Mouse (Mus musculus) mature B cell (primary cell): ENCODE measurements around the gene Trrap.
"Not testable (repeated sequence)": the region's sequence is repeated elsewhere in the genome, so short reads cannot be mapped to it uniquely, and the experiment has no call there.

Experiments
- in situ Hi-C: fragments of 300-500 bp; cut with MboI; formaldehyde crosslinking; loops from 2 replicates; pipeline ENCODE4 v1.14.3; 2019

Trrap gene

DNA sequence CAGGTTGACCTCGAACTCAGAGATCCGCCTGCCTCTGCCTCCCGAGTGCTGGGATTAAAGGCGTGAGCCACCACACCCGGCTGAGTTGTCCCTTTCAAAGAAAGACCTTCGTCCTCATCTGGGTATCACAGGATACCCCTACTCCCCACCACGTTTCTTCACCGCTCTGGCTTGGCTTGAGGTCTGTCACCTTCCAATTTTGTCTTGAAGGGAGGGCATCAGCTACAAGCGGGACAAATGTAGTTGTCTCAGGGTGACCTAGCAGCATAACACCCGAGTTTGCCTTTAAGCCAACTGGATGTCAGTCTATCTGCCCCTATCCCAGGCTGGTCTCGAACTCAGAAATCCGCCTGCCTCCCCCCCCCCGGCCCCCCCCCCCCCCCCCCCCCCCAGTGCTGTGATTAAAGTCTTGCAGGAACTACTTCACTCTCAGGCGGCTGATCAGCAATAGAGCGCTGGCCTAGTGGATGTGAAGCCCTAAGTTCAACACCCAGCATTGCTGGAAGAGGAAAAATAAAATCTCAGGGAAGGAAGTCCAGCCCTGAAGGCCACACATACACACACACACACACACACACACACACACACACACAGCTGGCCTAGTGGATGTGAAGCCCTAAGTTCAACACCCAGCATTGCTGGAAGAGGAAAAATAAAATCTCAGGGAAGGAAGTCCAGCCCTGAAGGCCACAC lies at the start of gene Trrap:
Gene Trrap, plus strand, starts transcription at position 627 of the 693 bp plus-strand sequence.
- in situ Hi-C loops, result not testable (repeated sequence)

DNA sequence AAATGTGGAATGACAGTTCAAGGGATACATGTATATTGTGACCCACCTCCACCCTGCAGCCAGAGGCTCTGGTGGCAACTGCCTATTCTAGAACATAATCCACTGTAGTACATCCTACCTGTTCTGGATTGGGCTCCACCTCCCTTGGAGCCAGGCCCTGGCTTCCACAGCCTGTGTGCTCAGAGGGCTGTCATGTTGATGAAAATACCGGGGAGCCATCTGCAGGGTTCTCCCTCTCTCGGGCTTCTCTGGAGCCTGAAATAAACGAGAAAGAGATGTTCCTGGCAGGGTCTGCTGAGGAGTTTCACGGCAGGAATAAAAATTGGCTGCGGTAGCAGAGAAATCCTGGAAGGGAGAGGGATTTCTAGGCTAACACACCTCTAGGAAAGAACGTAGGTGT lies 47.8 kb upstream of the Trrap start:
- in situ Hi-C loops, result no loop called here

DNA sequence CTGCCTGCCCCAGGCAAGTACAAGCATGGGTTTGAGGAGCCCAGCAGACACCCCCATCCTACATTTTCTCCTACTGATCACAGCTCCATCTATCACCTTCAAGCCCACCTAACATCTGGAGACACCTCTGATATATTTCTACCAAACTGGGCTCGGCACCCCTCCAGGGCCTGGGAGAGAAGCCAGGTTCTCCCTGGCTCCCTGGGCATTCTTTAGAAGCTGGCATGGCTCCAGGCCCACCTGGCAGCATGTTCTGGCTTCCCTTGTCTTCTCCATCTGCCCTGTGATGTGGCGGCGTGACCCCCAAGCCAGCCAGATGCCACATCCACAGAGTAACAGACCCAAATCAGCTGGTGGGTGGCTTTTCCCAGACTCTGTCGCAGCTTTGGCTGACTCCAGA lies 47.3 kb upstream of the Trrap start:
- in situ Hi-C loops, result no loop called here

DNA sequence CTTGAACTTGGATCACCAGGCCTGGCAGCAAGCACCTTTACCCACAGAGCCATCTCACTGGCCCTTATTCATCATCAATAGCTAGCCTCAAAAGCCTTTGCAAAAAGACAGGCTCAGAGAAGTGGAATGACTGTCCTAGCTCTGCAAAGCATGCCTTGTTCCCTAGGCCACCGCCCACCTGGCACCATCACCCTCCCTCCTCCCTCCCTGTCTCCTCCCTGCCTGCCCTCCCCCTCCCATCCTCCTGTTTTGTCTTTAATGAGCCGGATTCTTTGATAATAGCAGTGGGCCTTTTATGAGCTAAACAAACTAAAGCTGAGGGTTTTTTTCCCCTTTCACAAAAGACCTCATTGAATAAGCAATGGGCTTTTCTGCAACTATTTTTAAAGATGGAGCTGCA lies 42.6 kb upstream of the Trrap start:
- in situ Hi-C loops, result loop anchor here (25.0 kb wide), 3 partner anchors 338 to 688 kb away; partner anchors contain the start of genes Bri3 and Ocm

DNA sequence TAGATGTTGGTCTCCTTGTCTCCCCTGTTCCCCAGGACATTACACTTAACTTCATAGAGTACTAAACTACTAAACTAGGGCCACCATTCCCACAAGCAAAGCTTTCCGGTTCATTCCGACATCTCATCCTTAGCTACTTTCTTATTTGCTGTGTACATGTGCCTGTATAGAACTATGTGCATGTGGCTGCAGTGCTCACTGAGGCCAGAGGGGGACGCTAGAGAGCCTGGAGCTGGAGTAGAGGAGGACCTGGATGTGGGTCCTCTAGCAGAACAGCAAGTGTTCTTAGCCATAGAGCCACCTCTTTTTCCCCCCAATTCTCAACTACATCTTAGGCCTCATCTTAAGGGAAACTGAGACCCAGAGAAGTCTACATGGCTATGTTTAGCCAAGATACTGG lies 42.0 kb upstream of the Trrap start:
- in situ Hi-C loops, result loop anchor here (25.0 kb wide), 3 partner anchors 338 to 688 kb away; partner anchors contain the start of genes Bri3 and Ocm

DNA sequence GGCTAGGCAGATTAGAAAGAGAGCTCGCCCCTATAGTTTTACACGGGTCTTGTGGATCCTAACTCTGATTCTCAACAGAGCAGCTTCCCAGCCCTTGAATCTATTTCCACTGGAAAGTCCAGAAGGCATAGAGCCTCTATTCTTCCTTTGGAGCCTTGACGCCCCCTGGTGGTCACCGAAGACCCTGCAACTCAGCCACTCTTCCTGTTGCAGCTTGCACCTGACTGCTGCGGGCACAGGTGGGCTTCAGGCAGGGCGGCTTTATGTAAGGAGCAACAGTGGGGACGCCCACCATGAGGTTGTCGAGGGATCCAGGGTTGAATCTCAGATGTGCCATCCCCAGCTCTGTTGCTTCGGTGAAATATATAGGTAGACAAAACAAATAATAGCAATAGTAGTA lies 40.4 kb upstream of the Trrap start:
- in situ Hi-C loops, result loop anchor here (25.0 kb wide), 3 partner anchors 340 to 690 kb away; partner anchors contain the start of genes Bri3 and Ocm

DNA sequence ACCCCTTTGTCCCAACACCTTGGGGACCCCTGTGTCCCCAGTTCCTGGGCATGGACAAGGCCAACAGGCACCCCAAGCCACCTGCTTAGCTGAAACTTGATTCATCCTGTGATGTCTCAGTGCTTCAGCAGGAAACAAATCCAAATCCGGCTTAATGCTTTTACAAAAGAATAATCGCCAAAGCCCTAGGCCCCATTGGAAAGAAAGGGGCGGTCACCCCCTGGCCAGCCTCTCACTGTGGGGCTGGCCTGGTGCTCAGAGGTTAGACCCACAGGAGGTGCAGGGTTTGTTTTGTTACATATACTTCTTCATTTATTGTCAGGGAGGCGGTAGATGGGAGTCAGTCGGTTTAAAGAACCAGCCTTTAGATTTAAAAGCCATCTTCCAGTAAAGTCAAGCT lies 39.3 kb upstream of the Trrap start:
- in situ Hi-C loops, result loop anchor here (25.0 kb wide), 3 partner anchors 341 to 691 kb away; partner anchors contain the start of genes Bri3 and Ocm

DNA sequence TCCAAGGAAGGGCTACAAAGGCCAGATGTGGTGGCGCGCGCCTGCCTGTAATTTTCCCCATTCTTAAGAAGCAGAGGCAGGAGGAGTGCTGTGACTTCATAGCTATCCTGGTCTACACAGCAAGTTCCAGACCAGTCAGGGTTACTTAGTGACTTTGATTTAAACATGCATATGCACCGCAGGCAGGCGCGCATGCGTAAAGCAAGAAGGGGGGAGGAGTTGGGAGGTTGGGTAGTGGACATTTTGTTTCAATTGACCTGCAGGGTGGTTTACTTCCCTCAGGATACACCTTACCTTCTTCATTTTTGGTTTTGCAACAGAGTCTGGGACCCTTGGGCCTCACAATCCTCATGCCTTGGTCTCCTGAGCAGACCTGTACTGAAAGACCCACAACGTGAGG lies 38.3 kb upstream of the Trrap start:
- in situ Hi-C loops, result loop anchor here (25.0 kb wide), 3 partner anchors 342 to 692 kb away; partner anchors contain the start of genes Bri3 and Ocm

DNA sequence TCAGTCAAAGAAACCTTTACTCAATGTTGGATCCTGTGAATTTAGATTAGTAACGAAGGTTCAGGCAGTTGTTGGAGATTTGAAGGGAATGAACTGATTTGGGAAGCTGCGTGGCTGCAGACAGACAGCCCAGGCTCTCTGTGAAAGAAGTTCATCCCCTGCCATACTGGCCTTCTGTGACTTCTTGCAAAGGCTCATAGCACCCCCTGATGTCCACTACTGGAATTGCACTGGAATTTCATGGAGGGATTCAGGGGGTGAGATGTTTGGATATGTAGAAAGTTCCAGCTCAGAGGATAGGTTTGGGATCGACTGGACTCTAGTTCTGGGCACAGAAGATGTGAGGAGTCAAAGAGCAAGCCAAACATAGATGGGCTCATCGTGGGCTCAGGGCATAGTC lies 33.6 kb upstream of the Trrap start:
- in situ Hi-C loops, result loop anchor here (25.0 kb wide), 3 partner anchors 347 to 697 kb away; partner anchors contain the start of genes Bri3 and Ocm

DNA sequence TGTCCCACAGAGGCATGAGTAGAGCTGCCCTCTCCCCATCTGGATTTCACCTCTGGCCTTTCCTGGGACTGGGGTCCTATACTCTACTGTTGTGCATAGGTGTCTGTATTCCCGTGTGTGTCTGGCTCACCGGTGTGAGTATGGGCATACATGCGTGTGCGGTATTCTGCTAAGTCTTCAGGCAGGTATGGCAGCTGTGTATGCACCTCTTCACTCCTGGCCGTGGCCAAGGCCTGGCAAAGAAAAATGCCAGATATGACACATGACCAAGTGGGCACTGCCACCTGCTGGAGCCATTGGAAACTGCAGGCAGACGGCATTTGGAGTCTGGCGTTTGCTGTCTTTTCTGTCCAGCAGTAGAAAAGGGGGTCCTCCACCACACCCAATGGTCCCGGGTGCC lies 32.6 kb upstream of the Trrap start:
- in situ Hi-C loops, result loop anchor here (25.0 kb wide), 3 partner anchors 348 to 698 kb away; partner anchors contain the start of genes Bri3 and Ocm

DNA sequence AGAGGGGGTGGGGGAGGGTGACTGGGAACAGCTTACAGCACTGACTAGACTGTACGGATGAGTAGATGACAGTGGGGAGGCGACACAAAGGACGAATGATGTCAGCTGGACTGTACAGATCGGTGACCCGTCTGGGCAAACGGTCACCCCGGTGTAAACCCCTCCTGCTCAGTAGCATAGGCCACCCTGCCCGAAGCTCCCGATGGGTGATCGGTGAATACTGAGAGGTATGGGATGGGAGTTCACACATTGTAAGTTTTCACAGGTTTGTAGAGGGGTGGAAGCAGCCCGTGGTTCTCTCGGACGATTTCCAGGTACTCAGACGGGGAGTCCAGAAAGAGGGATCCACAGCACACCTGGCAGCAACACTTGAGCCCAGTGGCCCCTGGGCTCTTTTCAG lies 30.4 kb upstream of the Trrap start:
- in situ Hi-C loops, result loop anchor here (25.0 kb wide), 3 partner anchors 350 to 700 kb away; partner anchors contain the start of genes Bri3 and Ocm

DNA sequence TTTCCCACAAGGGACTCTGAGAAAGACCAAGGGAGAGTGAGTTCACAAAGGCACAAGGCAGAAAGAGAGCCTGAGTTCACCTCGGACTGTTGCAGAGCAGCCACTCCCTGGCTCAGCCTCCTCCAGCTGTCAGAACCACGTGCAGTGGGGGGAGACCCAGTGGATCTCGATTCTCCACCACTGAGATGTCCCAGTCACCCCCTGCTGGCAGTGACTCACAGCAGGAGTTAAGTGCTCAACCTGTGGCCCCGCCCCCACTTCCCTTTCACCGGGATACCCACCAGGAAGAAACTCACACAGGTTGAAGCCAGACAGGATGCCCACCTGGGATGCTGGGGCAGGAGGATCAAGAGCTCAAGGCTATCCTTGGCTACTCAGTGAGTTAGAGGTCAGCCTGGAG lies 15.1 kb upstream of the Trrap start:
- in situ Hi-C loops, result no loop called here

DNA sequence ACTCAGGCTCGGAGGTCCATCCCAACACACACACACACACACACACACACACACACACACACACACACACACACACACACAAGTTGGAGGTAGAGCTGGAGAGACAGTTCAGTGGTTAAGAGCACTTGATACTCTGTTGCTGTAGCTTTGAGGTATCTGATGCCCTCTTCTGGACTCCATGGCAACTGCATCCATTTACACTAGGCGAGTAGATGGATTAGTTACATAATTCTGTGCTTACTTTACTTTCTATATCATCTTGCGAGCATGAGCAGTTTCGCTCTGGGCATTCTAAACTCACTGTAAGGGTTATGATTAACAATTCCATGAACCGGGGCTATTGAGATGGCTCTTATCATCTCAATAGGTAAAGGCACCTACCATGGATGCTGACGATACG lies 14.5 kb upstream of the Trrap start:
- in situ Hi-C loops, result no loop called here

DNA sequence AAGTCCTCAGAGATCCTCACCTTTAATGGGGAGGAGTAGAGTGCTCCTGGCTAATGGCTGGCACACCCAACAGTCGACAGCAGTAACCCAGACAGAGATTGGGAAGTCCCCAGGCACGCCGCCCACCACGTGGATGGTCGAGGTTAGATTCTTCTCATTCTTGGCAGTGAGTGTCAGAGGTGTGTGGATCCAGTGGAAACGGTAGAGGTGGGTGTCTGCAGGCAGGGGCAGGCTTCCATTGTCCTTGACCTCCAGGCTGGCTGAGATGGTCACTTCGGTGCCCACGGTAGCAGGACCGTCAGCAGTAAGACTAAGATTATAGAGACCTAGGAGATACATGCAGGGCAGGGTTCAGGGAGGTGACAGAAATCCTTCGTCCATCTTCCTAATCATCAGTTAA lies 12.3 kb upstream of the Trrap start:
- in situ Hi-C loops, result no loop called here

DNA sequence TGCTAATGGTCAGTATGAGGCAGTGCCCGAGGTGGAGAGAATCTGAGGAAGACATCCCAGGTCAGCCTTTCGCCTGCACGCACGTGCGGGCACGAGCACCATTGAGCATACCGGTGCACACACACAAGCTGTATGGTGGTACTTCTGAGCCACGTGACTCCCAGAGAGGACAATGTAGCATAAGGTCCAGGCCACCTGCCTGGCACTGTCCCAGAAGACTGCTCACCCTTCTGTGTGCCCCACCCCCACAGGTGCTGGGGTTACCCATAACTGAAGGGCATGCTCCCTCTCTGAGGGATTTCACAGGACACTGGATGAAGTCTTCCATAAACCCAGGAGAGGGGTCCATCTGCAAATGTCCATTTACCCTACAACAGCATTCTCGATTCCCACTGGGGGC lies 10.1 kb upstream of the Trrap start:
- in situ Hi-C loops, result no loop called here

DNA sequence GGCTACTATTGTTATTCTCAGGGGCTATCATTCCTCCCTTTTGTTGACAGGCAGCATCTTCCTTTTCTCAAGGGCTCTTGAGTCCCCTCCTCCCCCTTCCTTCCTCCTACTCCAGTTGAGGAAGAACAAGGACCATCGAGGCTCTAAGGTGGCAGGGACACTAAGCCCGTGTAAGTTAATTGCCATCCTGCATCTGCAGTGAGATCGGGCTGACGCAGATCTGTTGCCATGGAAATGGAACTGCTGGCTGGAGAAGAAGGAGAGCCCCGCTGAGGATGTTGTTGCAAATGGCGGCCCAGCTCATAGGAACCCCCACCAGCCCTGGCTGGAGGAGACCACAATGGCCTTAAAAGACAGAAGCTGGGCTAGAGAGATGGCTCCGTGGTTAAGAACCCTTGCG lies 9.1 kb upstream of the Trrap start:
- in situ Hi-C loops, result no loop called here

DNA sequence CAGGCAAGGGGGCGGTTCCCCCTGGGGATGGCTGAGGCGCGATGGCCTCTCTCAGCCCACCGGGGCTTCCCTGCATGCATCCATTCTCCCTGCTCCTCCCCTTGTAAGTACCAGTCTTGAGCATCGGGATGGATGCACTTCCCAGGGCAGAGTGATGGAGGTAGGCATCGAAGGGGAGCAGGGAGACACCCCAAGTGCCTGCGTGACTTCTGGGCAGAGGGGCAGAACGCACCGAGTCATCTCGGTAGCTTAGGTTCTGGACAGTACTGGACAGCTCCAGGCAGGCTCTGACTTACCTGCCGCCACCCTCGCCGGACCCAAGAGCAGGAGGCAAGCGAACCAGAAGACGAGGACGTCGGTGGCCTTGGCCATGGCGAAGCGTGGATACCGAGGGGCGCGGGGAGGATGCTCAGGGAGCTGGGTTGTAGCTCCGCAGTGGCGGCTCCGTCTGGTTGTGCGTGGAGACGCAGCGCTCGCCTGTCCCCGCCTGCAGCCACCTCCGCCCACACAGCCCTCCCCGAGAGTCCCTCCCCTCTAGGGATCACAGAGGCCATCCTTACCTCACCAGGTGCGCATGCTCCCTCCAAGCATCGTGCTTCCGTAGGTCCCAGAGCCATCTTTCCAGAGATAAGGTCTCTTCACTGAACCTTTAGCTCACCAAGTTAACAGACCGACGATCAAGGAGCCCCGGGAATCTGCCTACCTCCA lies 6.2 kb upstream of the Trrap start, which contains the start of gene Tmem130:
Gene Tmem130, minus strand, starts transcription at position 658 of the 708 bp plus-strand sequence.
- in situ Hi-C loops, result no loop called here

DNA sequence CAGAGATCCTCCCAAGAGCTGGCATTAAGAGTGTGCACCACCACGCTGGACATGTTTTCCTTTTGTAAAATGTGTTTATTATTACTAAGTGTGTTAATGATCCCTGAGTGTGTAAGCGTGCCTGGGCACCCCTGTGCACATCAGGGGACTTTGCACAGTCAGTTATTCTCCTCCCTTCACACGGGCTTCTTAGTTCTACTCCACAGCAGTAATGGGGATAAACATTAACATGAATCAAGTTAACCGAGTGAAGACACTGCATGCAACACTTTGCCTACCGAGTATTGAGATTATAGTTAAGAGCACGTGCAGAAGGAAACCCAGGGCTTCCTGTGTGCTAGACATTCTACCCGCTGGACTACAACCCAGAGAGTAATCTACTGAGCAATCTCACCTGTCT lies 1.5 kb upstream of the Trrap start:
- in situ Hi-C loops, result no loop called here

DNA sequence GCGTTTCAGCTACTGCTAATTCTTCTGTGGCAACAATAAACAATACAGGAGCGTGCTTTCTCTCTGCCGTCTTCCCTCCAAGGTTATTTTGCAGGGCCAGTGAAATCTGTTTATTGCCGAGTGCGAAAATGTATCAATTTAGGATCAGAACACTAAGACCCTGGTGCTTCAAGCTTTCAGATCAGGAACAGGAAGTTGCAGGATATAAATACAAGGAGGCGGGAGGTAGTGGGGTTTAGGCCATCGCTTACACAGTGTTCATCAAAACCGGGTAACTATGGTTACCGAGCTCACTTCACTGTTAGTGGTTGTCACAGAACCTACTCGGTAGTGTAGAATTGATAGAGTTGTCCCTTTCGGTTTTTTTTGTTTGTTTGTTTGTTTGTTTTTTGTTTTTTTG lies 886 bp upstream of the Trrap start:
- in situ Hi-C loops, result no loop called here

DNA sequence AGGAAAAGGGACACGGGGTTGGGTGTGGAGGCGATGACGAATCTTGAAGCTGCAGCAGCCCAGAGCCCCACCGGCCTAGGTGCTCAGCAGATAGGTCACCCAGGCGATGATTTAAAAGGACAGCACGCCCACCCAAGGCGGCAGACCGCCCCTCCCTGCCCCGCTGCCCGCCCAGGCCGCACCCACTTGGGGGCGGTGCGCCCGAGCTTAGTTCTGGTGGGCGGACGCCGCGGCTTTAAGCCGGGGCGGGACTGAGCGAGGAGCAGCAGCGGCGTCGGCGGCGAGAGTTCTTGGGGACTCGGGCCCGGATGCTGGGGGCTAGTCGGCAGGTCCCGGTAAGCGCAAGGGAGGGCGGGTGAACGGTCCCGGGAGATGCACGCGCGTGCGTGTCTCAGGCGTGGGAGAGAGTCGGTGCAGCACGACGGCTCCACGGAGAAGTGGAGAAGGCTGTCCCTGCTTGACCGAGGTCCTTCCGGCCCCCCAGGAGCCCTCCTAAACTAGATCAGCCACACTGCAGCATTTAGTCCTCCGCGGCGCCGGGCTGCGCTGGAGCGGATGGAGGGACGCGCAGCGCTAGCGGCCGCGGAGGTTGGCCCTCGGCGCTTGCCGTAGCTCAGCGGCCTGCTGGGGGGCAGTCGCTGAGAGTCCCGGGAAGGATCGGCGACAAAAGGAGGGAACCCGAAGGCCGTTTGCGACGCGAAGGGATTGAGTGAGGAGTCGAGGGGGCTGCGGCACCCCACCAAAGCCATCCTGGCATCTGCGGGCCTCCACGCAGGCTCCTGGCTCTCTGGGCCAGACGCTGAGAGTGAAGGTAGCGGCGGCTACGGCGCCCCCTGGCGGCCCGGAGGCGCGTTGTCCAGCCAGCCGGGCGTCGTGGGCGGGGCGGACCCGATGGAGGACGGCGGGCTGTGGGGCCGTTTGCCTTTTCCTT lies 644 bp downstream of the Trrap start:
- in situ Hi-C loops, result no loop called here

DNA sequence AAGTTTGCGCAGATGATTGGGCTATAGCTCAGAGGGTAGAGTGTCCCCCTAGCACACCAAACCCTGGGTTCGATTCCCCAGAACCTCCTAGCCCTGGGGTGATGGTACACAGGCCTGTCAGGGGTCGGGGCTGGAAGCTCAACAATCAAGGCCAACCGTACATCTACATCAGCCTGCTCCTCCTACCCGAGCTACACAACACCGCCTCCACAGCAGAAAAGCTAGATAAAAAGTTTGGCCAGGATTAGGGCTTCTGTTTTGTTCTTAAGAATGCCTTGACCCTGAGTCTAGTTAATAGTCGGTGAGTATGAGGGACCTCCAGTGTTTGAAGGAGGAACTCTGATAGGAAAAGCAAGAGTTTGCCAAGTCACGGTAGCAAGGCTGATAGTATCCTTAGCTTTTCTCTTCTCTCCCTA lies 1.5 kb downstream of the Trrap start:
- in situ Hi-C loops, result no loop called here

DNA sequence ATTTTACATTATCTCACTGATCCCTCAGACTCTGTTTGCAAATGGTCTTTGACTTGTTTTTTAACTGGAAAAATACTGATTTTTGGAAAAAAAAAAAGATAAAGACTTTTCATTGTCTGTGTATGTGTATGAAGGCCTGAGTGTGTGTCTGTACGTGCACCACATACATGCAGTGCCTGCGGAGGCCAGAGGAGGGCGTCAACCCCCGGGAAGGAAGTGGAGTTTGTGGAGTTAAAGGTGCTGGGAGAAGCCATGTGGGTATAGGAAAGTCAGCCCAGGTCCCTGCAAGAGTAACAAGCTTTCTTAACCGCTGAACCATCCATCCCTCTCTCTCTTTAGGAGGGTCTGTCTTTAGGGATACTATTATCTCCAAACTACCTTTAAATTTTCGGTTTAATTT lies 5.7 kb downstream of the Trrap start:
- in situ Hi-C loops, result no loop called here
